Mouse (Mus musculus) midbrain, embryonic 16.5 days (tissue): ENCODE data around the gene Hook2. TPM values are rescaled to one million over a fixed set of nuclear protein-coding genes. Genes with fewer than 3 reads are reported as not detected.
A peak's percentile ranks its signal among the peaks of the same experiment; 100 is the strongest.

Source experiments
- ATAC-seq: fragments of 200-750 bp; cut with Nextera tagmentation; 2 replicates; pipeline ENCODE4 v1.8.0; 2017; ENCODE audit warnings: moderate TSS enrichment
- H3K27ac ChIP-seq: fragments of 300-500 bp; sonication (generic); 2 replicates; pipeline ENCODE4 v1.5.1; 2014; ENCODE audit warnings: mild to moderate bottlenecking, low read length, mixed read lengths
- H3K27me3 ChIP-seq: fragments of 300-500 bp; sonication (generic); 2 replicates; pipeline ENCODE4 v1.6.1; 2014; ENCODE audit warnings: low read depth, low read length, mixed read lengths; ENCODE audit not compliant: control insufficient read depth, insufficient read depth
- H3K36me3 ChIP-seq: fragments of 300-500 bp; sonication (generic); 2 replicates; pipeline ENCODE4 v1.6.1; 2014; ENCODE audit warnings: mild to moderate bottlenecking, low read length, moderate library complexity, mixed read lengths; ENCODE audit not compliant: control insufficient read depth, insufficient read depth
- H3K4me1 ChIP-seq: fragments of 300-500 bp; sonication (generic); 2 replicates; pipeline ENCODE4 v1.6.1; 2014; ENCODE audit warnings: mild to moderate bottlenecking, low read length, mixed read lengths; ENCODE audit not compliant: control insufficient read depth, insufficient read depth
- H3K4me2 ChIP-seq: fragments of 300-500 bp; sonication (generic); 2 replicates; pipeline ENCODE4 v1.6.1; 2014; ENCODE audit warnings: mild to moderate bottlenecking, low read length, mixed read lengths
- H3K4me3 ChIP-seq: fragments of 300-500 bp; sonication (generic); 2 replicates; pipeline ENCODE4 v1.5.1; 2014; ENCODE audit warnings: low read depth, mild to moderate bottlenecking, low read length, moderate library complexity, mixed read lengths
- H3K9ac ChIP-seq: fragments of 300-500 bp; sonication (generic); 2 replicates; pipeline ENCODE4 v1.6.1; 2014; ENCODE audit warnings: low read depth, low read length, mixed read lengths
- H3K9me3 ChIP-seq: fragments of 300-500 bp; sonication (generic); replicated peaks from 2 replicates; pipeline ENCODE4 v1.6.1; 2014; ENCODE audit warnings: mild to moderate bottlenecking, low read length, mixed read lengths; ENCODE audit not compliant: control insufficient read depth, poor library complexity, severe bottlenecking
- WGBS: fragments of 180-500 bp; shearing (Covaris S2); extraction: QIAGEN DNeasy Blood & Tissue Kit; methylation state at CpG from one replicate; pipeline ENCODE4 v1.1.7; 2014; 5-methylcytosine and 5-hydroxymethylcytosine counted together
- polyA plus RNA-seq: library from polyadenylated mRNA; unstranded; fragments of >200 nt; fragmentation: Nextera tagmentation; extraction: Ambion mirVana; gene quantifications from 2 replicates; pipeline ENCODE4 v1.2.1, GENCODE M21; 2015

The Hook2 gene
- polyA plus RNA-seq, 1 experiment from 2014 or later = 43.8 TPM

DNA sequence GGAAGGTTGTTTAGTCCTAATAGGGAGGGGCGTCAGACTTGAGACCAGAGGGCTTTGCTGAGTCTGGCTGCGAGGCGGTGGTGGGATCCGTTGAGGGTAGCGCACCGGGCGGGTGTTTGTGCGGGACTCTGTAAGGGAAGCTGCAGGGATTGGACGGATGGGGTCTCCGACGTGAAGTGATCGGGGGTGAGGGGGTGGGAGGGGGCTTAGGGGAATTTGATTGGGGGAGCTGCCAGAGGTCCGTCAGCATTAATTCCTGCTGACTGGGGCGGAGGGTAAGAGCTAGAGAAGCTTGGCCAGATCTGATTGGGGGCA, 46.9 kb downstream of the Hook2 start:
- Histone ChIP-seq H3K4me3 (peak overlapping the region; percentile 55), H3K27ac (peak overlapping the region; percentile 97), H3K4me2 (peak overlapping the region; percentile 98), H3K4me1 (peaks cover 33% of the 10 kb centered on the region), H3K9ac (peak overlapping the region; percentile 81), H3K27me3 (no peaks in the 10 kb centered on the region), H3K9me3 (no peaks in the 10 kb centered on the region), H3K36me3 (peaks cover 7% of the 10 kb centered on the region)
- 0% methylated on average over 14 of the region's 14 CpGs for WGBS
- peak; percentile 69 for ATAC-seq

DNA sequence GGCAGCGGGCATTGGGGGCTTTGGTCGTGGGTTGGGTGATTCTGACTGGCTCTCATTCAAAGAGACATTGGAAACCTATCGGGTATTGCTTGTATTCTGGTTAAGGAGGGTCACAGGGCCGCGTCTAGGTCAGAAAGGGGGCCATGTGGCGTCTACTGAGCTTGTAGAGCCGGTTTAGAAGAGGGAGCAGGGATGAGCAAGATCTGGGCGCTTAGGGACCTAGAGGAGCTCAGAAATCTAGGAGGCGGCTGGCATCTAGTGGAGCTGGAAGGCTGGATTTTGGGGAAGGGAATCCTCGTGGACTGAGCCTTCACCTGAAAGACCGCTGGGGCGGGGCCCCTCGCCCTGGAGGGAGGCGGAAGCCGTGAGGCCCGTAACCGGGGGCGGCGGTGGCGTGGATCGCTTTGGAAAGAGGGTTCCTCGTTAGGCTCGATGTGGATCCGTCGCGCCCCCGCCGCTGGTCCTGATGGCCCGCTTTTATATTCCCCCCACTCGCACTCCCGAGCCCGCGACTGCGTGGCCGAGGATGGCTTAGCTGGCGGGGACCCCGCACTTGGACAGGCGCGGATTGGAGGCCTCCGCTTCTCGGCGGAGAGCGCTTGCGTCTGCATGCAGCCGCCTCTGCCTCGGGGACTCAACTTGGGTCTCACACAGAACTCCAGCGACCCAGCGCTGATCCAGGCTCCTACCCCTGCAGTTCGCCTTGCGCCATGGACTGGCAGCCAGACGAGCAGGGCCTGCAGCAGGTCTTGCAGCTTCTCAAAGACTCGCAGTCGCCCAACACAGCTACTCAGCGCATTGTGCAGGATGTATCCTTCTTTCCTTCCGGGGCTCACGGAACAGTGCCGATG, 47.5 kb downstream of the Hook2 start:
- Histone ChIP-seq H3K27me3 (no peaks in the 10 kb centered on the region), H3K4me3 (peak overlapping the region; percentile 55), H3K9me3 (no peaks in the 10 kb centered on the region), H3K4me2 (peak overlapping the region; percentile 98), H3K4me1 (peaks cover 33% of the 10 kb centered on the region), H3K9ac (peak overlapping the region; percentile 81), H3K36me3 (peaks cover 3% of the 10 kb centered on the region), H3K27ac (peak overlapping the region; percentile 97)
- WGBS = under 1% methylated on average over 57 of the region's 57 CpGs
- peak; percentile 12; the same call in 1 of the 2 replicates for ATAC-seq

DNA sequence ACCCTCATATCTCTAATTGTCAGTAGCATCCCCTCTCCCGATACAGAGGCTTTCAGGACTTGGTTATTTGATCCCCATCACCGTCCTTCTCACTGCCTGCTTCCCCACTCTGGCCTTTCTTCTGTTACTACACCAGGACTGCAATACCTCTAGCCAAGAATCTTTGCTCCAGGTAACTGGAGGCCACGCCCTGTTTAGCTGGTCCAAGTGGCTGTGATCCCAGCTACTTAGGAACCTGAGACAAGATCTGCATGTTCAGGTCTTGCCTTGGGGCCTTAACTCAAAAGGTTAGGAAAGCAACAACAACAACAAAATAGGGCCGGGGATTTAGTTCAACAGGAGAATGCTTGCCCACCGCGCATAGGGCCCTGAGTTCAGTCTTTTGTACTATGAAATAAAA, 53.2 kb downstream of the Hook2 start:
- Histone ChIP-seq H3K4me3 (no peak overlapping the region), H3K4me2 (no peak overlapping the region), H3K9me3 (no peaks in the 10 kb centered on the region), H3K36me3 (peaks cover 21% of the 10 kb centered on the region), H3K4me1 (peaks cover 7% of the 10 kb centered on the region), H3K9ac (no peak overlapping the region), H3K27me3 (no peaks in the 10 kb centered on the region), H3K27ac (no peak overlapping the region)
- 95% methylated on average over 6 of the region's 6 CpGs for WGBS
- ATAC-seq = no peak

Other genes with a start within 250 kb of the Hook2 start
- 44.1 and 55.4 TPM in 2 replicates for gene Nfix, start 190.3 kb upstream of the Hook2 start, polyA plus RNA-seq
- 11.7 and 12.4 TPM in 2 replicates for gene Dand5, start 167.8 kb upstream of the Hook2 start, polyA plus RNA-seq
- 35.0 and 37.4 TPM in 2 replicates for gene Gadd45gip1, start 159.1 kb upstream of the Hook2 start, polyA plus RNA-seq
- 80.7 and 85.6 TPM in 2 replicates for gene Rad23a, start 149.9 kb upstream of the Hook2 start, polyA plus RNA-seq
- gene Calr, start 143.7 kb upstream of the Hook2 start, polyA plus RNA-seq = 662 and 691 TPM in 2 replicates
- gene Farsa, start 133.6 kb upstream of the Hook2 start, polyA plus RNA-seq = 108 and 113 TPM in 2 replicates
- 27.7 and 33.2 TPM in 2 replicates for gene Syce2, start 118.5 kb upstream of the Hook2 start, polyA plus RNA-seq
- gene Gcdh, start 96.7 kb upstream of the Hook2 start, polyA plus RNA-seq = 33.4 and 36.9 TPM in 2 replicates
- 0.28 and 0.98 TPM in 2 replicates for gene Klf1, start 88.7 kb upstream of the Hook2 start, polyA plus RNA-seq
- gene Dnase2a, start 82.0 kb upstream of the Hook2 start, polyA plus RNA-seq = 5.0 and 6.1 TPM in 2 replicates
- gene Mast1, start 53.2 kb upstream of the Hook2 start, polyA plus RNA-seq = 85.7 and 86.1 TPM in 2 replicates
- 2.8 and 3.3 TPM in 2 replicates for gene Rtbdn, start 43.6 kb upstream of the Hook2 start, polyA plus RNA-seq
- not detected in 2 replicates for gene Gm49661, start 21.2 kb upstream of the Hook2 start, polyA plus RNA-seq
- gene Prdx2, start 21.0 kb upstream of the Hook2 start, polyA plus RNA-seq = 1,134 and 1,161 TPM in 2 replicates
- gene Rnaseh2a, start 20.8 kb upstream of the Hook2 start, polyA plus RNA-seq = 47.9 and 51.3 TPM in 2 replicates
- gene Junb, start 11.9 kb upstream of the Hook2 start, polyA plus RNA-seq = 5.3 TPM in 2 replicates
- gene Best2, start 23.9 kb downstream of the Hook2 start, polyA plus RNA-seq = not detected in 2 replicates
- gene Asna1, start 34.7 kb downstream of the Hook2 start, polyA plus RNA-seq = 148 and 149 TPM in 2 replicates
- gene Trir, start 36.2 kb downstream of the Hook2 start, polyA plus RNA-seq = 114 and 120 TPM in 2 replicates
- gene Tnpo2, start 46.3 kb downstream of the Hook2 start, polyA plus RNA-seq = 65.1 and 73.5 TPM in 2 replicates
- gene Fbxw9, start 69.5 kb downstream of the Hook2 start, polyA plus RNA-seq = 79.5 and 93.5 TPM in 2 replicates
- 1.7 and 3.3 TPM in 2 replicates for gene Gm5741, start 77.4 kb downstream of the Hook2 start, polyA plus RNA-seq
- gene Dhps, start 81.2 kb downstream of the Hook2 start, polyA plus RNA-seq = 114 and 120 TPM in 2 replicates
- 129 and 133 TPM in 2 replicates for gene Wdr83os, start 90.1 kb downstream of the Hook2 start, polyA plus RNA-seq
- gene Wdr83, start 90.7 kb downstream of the Hook2 start, polyA plus RNA-seq = 57.5 and 57.9 TPM in 2 replicates
- 18.1 and 18.2 TPM in 2 replicates for gene Man2b1, start 92.7 kb downstream of the Hook2 start, polyA plus RNA-seq
- gene Zfp791, start 132.5 kb downstream of the Hook2 start, polyA plus RNA-seq = 4.6 and 5.3 TPM in 2 replicates
- gene Cks1brt, start 161.3 kb downstream of the Hook2 start, polyA plus RNA-seq = not detected in 2 replicates
- not detected in 2 replicates for gene Olfr371, start 235.4 kb downstream of the Hook2 start, polyA plus RNA-seq